Mouse (Mus musculus) stomach, embryonic 16.5 days (tissue): Measurements from ENCODE around the gene Pdxdc1. TPM values are rescaled to one million over a fixed set of nuclear protein-coding genes. Genes with fewer than 3 reads are reported as not detected.

ENCODE experiments used
- ATAC-seq: fragments of 200-750 bp; cut with Nextera tagmentation; 2 replicates; pipeline ENCODE4 v1.8.0; 2017; ENCODE audit warnings: moderate number of reproducible peaks, moderate TSS enrichment; ENCODE audit not compliant: insufficient read depth, low FRiP score
- H3K27ac ChIP-seq: fragments of 300-500 bp; sonication (generic); 2 replicates; pipeline ENCODE4 v1.5.1; 2014; ENCODE audit warnings: low read length
- H3K27me3 ChIP-seq: fragments of 300-500 bp; sonication (generic); 2 replicates; pipeline ENCODE4 v1.6.1; 2014; ENCODE audit warnings: low read length, control low read depth, mixed read lengths; ENCODE audit not compliant: control insufficient read depth, insufficient read depth
- H3K36me3 ChIP-seq: fragments of 300-500 bp; sonication (generic); 2 replicates; pipeline ENCODE4 v1.6.1; 2014; ENCODE audit warnings: low read length; ENCODE audit not compliant: control insufficient read depth, insufficient read depth
- H3K4me1 ChIP-seq: fragments of 300-500 bp; sonication (generic); 2 replicates; pipeline ENCODE4 v1.6.1; 2014; ENCODE audit warnings: low read length, control low read depth, mixed read lengths; ENCODE audit not compliant: control insufficient read depth, insufficient read depth
- H3K4me2 ChIP-seq: fragments of 300-500 bp; sonication (generic); 2 replicates; pipeline ENCODE4 v1.6.1; 2014; ENCODE audit warnings: low read depth, low read length, mixed read lengths
- H3K4me3 ChIP-seq: fragments of 300-500 bp; sonication (generic); replicated peaks from 2 replicates; pipeline ENCODE4 v1.5.1; 2014; ENCODE audit warnings: mild to moderate bottlenecking, low read length
- H3K9ac ChIP-seq: fragments of 300-500 bp; sonication (generic); 2 replicates; pipeline ENCODE4 v1.6.1; 2014; ENCODE audit warnings: low read length
- H3K9me3 ChIP-seq: fragments of 300-500 bp; sonication (generic); replicated peaks from 2 replicates; pipeline ENCODE4 v1.6.1; 2016; ENCODE audit warnings: low read length, control low read depth; ENCODE audit not compliant: control insufficient read depth
- WGBS: fragments of 180-500 bp; shearing (Covaris S2); extraction: QIAGEN DNeasy Blood & Tissue Kit; methylation state at CpG from one replicate; pipeline ENCODE4 v1.1.7; 2014; 5-methylcytosine and 5-hydroxymethylcytosine counted together
- polyA plus RNA-seq: library from polyadenylated mRNA; unstranded; fragments of >200 nt; fragmentation: Nextera tagmentation; extraction: Ambion mirVana; gene quantifications from 2 replicates; pipeline ENCODE4 v1.2.1, GENCODE M21; 2015

Pdxdc1 gene
- polyA plus RNA-seq, 1 experiment from 2014 or later, result 115 TPM

- Histone ChIP-seq H3K36me3 (peaks cover 24% of the 10 kb centered on the region), H3K27me3 (no peaks in the 10 kb centered on the region), H3K4me1 (no peaks in the 10 kb centered on the region), H3K4me2 (no peak overlapping the region), H3K4me3 (no peak overlapping the region), H3K9me3 (no peaks in the 10 kb centered on the region), H3K27ac (peak overlapping the region; percentile 21; the same call in 1 of the 2 replicates), H3K9ac (no peak overlapping the region)
- 60% methylated on average over 5 of the region's 5 CpGs for WGBS
- no peak for ATAC-seq
Measured at GRCm38 (mm10) chr16:13866616-13867015, 36.3 kb downstream of the Pdxdc1 start.

DNA sequence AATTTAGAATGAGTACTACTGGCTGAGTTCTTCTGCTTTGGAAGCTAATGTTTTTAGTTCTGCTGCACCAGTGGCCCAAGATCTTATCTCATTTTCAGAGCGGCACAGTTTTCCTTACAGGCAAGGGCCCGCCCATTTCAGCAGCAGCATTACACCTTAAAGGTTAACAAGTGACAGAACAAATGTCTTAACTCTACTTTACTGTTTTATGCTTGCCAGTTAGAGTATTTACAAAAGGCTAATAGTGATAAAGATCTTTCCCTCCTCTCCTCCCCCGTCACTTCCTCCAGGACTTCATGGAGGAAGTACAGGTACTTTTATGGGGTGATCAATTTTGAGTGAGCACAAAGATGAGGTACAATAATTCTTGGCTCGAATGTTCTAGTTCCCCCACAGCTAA, 36.9 kb downstream of the Pdxdc1 start:
- peak overlapping the region; percentile 21; the same call in 1 of the 2 replicates for H3K27ac ChIP-seq
- H3K36me3 ChIP-seq, result peaks cover 24% of the 10 kb centered on the region
- no peaks in the 10 kb centered on the region for H3K27me3 ChIP-seq
- no peaks in the 10 kb centered on the region for H3K9me3 ChIP-seq
- no peak overlapping the region for H3K9ac ChIP-seq
- ATAC-seq, result no peak
- no peak overlapping the region for H3K4me3 ChIP-seq
- WGBS, result 49% methylated on average over 4 of the region's 4 CpGs
- no peaks in the 10 kb centered on the region for H3K4me1 ChIP-seq
- no peak overlapping the region for H3K4me2 ChIP-seq

DNA sequence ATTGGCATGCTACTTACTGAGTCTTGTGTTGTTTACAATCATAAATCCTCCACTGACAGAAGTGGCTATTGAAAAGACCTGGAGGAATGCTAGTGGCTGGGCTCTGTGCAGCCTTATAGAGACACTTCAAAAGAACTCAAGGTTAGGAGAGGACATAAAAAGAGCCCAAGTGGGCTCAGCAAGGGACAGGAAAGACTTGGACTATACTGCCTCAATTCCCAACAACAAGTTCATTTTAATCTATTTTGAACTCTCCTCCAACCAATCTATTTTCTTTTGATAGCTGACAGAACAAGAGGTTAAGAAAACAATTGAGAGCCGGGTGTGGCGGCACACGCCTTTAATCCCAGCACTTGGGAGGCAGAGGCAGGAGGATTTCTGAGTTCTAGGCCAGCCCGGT, 49.0 kb downstream of the Pdxdc1 start:
- no peak overlapping the region for H3K9ac ChIP-seq
- H3K4me2 ChIP-seq, result no peak overlapping the region
- no peaks in the 10 kb centered on the region for H3K27me3 ChIP-seq
- no peak overlapping the region for H3K27ac ChIP-seq
- no peak overlapping the region for H3K4me3 ChIP-seq
- H3K9me3 ChIP-seq, result no peaks in the 10 kb centered on the region
- ATAC-seq, result no peak
- peaks cover 16% of the 10 kb centered on the region for H3K36me3 ChIP-seq
- 91% methylated on average over 4 of the region's 4 CpGs for WGBS
- no peaks in the 10 kb centered on the region for H3K4me1 ChIP-seq

DNA sequence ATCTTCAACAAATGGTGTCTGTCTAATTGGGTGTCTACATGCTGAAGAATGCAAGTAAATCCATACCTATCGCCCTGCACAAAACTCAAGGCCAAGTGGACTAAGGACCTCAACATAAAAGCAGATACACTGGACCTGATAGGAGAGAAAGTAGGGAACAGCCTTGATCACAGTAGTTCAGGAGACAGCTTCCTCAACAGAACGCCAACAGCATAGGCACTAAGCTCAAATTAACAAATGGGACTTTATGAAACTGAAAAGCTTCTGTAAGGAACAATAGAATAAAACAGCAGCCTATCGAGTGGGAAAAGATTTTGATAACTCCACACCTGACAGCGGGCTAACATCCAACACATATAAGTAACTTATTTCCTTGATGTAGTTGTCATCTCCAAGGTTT, 51.5 kb downstream of the Pdxdc1 start:
- H3K4me1 ChIP-seq, result no peaks in the 10 kb centered on the region
- no peak overlapping the region for H3K9ac ChIP-seq
- H3K9me3 ChIP-seq, result no peaks in the 10 kb centered on the region
- no peak overlapping the region for H3K27ac ChIP-seq
- H3K27me3 ChIP-seq, result no peaks in the 10 kb centered on the region
- ATAC-seq, result no peak
- WGBS, result 95% methylated on average over 4 of the region's 4 CpGs
- H3K4me3 ChIP-seq, result no peak overlapping the region
- H3K4me2 ChIP-seq, result no peak overlapping the region
- H3K36me3 ChIP-seq, result peaks cover 13% of the 10 kb centered on the region

- no peak overlapping the region for H3K4me3 ChIP-seq
- H3K9me3 ChIP-seq, result no peaks in the 10 kb centered on the region
- no peak for ATAC-seq
- no peak overlapping the region for H3K4me2 ChIP-seq
- H3K9ac ChIP-seq, result no peak overlapping the region
- no peaks in the 10 kb centered on the region for H3K4me1 ChIP-seq
- H3K27me3 ChIP-seq, result no peaks in the 10 kb centered on the region
- no peak overlapping the region for H3K27ac ChIP-seq
- 62% methylated on average over 2 of the region's 2 CpGs for WGBS
- peaks cover 23% of the 10 kb centered on the region; the same call in 1 of the 2 replicates for H3K36me3 ChIP-seq
Measured at GRCm38 (mm10) chr16:13848310-13848709, 54.6 kb downstream of the Pdxdc1 start.

DNA sequence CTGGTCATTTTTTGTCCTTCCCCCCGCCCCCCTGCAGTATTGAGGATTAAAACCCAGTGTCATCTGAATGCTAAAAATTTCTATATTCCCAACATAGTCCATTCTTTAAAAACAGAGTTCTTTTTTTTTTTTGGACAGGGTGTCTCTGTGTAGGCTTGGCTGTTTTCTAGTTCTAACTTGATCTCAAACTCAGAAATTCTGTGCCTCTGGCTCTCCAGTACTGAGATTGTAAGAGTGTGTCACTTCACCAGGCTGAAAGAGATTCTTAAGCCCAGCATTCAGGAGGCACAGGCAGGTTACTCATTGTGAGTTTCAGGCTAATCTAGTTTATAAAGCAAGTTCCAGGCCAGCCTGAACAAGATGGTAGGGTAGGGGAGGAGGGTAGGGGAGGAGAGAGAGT, 56.3 kb downstream of the Pdxdc1 start:
- no peaks in the 10 kb centered on the region for H3K27me3 ChIP-seq
- H3K36me3 ChIP-seq, result peaks cover 32% of the 10 kb centered on the region; the same call in 1 of the 2 replicates
- WGBS, result 88% methylated on average over 1 of the region's 1 CpGs
- no peak overlapping the region for H3K4me3 ChIP-seq
- no peaks in the 10 kb centered on the region for H3K9me3 ChIP-seq
- no peak overlapping the region for H3K4me2 ChIP-seq
- H3K27ac ChIP-seq, result no peak overlapping the region
- no peak overlapping the region for H3K9ac ChIP-seq
- no peaks in the 10 kb centered on the region for H3K4me1 ChIP-seq
- ATAC-seq, result no peak

GRCm38 (mm10) chr16:13845031-13845430, 57.9 kb downstream of the Pdxdc1 start:
- no peak overlapping the region for H3K4me2 ChIP-seq
- no peak overlapping the region for H3K4me3 ChIP-seq
- H3K4me1 ChIP-seq, result no peaks in the 10 kb centered on the region
- WGBS, result 95% methylated on average over 5 of the region's 5 CpGs
- no peak overlapping the region for H3K9ac ChIP-seq
- no peaks in the 10 kb centered on the region for H3K27me3 ChIP-seq
- H3K27ac ChIP-seq, result no peak overlapping the region
- no peak for ATAC-seq
- no peaks in the 10 kb centered on the region for H3K9me3 ChIP-seq
- peaks cover 34% of the 10 kb centered on the region; the same call in 1 of the 2 replicates for H3K36me3 ChIP-seq

DNA sequence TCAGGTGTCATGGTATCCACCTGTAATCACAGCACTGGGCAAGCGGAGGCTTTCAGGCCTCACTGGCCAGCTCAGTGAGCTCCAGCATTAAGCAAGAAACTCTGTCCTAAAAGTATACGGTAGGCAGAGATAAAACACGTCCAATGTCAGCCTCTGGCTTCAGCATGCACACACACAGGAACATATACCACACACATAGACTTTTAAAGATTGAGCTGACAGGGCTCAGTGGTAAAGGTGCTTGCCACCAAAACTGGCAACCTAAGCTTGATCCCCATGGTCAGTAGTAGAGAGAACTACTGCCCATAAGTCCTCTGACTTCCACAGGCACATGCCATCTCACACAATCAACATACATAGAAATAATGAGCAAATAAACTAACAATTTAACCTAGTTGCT, 62.0 kb downstream of the Pdxdc1 start:
- Histone ChIP-seq H3K27ac (no peak overlapping the region), H3K9me3 (no peaks in the 10 kb centered on the region), H3K4me1 (no peaks in the 10 kb centered on the region), H3K4me2 (no peak overlapping the region), H3K4me3 (no peak overlapping the region), H3K36me3 (peaks cover 50% of the 10 kb centered on the region; the same call in 1 of the 2 replicates), H3K27me3 (no peaks in the 10 kb centered on the region), H3K9ac (no peak overlapping the region)
- 94% methylated on average over 3 of the region's 3 CpGs for WGBS
- no peak for ATAC-seq

- Histone ChIP-seq H3K4me1 (no peaks in the 10 kb centered on the region), H3K9ac (no peak overlapping the region), H3K36me3 (peaks cover 51% of the 10 kb centered on the region; the same call in 1 of the 2 replicates), H3K27ac (no peak overlapping the region), H3K9me3 (no peaks in the 10 kb centered on the region), H3K4me3 (no peak overlapping the region), H3K27me3 (no peaks in the 10 kb centered on the region), H3K4me2 (no peak overlapping the region)
- WGBS, result 89% methylated on average over 7 of the region's 7 CpGs
- ATAC-seq, result no peak
Measured at GRCm38 (mm10) chr16:13840056-13840455, 62.9 kb downstream of the Pdxdc1 start.

DNA sequence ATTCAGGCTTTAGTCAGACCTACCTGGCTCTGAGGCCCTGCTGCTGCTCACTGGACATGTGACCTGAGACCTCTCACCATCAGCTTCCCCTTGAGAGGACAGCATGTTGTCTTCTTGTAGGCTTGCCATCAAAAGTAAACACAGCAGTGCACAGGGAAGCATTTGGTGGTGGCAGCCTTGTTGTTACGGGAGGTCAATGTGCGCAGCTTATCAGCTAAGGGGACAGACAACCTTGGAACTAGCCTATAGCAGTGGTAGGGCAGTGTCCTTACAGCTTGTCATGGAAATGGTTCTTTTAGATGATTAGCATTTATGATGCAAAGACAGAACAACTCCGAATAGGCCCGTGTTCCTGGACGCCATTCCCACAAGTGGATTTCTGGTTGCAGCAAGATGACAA, 68.5 kb downstream of the Pdxdc1 start:
- H3K9ac ChIP-seq, result no peak overlapping the region
- H3K4me1 ChIP-seq, result no peaks in the 10 kb centered on the region
- no peaks in the 10 kb centered on the region for H3K9me3 ChIP-seq
- H3K36me3 ChIP-seq, result peaks cover 59% of the 10 kb centered on the region
- 92% methylated on average over 5 of the region's 5 CpGs for WGBS
- no peak overlapping the region for H3K27ac ChIP-seq
- no peak for ATAC-seq
- H3K4me3 ChIP-seq, result no peak overlapping the region
- no peak overlapping the region for H3K4me2 ChIP-seq
- no peaks in the 10 kb centered on the region for H3K27me3 ChIP-seq
